In genomic region chr5:142576832-142577231, GRCm38 (mm10) we compare ENCODE assay signal across 16 mouse cellular contexts. TPM values are rescaled to one million over a fixed set of nuclear protein-coding genes. Genes with fewer than 3 reads are reported as not detected.
A peak's percentile ranks its signal among the peaks of the same experiment; 100 is the strongest.
DNase-seq lines count a peak whose midpoint lies in the region; ATAC-seq and TF ChIP-seq lines count a peak whose summit lies in the region.
"Had no signal": no experiment of that assay in that cellular context is flagged by ENCODE, and none has a peak within 500 bp of the region (broad histone marks: within the 10 kb centered on the region; RNA-seq: fewer than 3 reads in every experiment).

No protein-coding gene starts in this region.

- peaks cover 9% of the 10 kb centered on the region for H3K36me3 ChIP-seq in liver, embryonic 16.5 days (ENCODE audit: control insufficient read depth, insufficient read depth)
- H3K36me3 ChIP-seq in midbrain, embryonic 14.5 days (ENCODE audit: control insufficient read depth, insufficient read depth, low read length): no peaks in the 10 kb centered on the region
- H3K36me3 ChIP-seq: heart, embryonic 13.5 days; limb, embryonic 10.5 days had no signal

- no peaks in the 10 kb centered on the region for H3K9me3 ChIP-seq in liver, embryonic 16.5 days (replicated peaks; ENCODE audit: control insufficient read depth, low read length)
- H3K9me3 ChIP-seq in midbrain, embryonic 14.5 days (ENCODE audit: control insufficient read depth, low read length): 0 out of 2 replicates have a peak, but pooled peaks cover 3% of the 10 kb centered on the region
- H3K9me3 ChIP-seq: limb, embryonic 10.5 days had no signal

- no peak overlapping the region for H3K27ac ChIP-seq in gastrocnemius, adult 2 months
- no peak overlapping the region for H3K27ac ChIP-seq in liver, embryonic 16.5 days (ENCODE audit: low read length)
- H3K27ac ChIP-seq in midbrain, embryonic 14.5 days (replicated peaks; ENCODE audit: low read depth, low read length): no peak overlapping the region
- H3K27ac ChIP-seq: heart, embryonic 13.5 days; limb, embryonic 10.5 days; midbrain, embryonic 10.5 days had no signal

- H3K27me3 ChIP-seq in liver, embryonic 16.5 days (ENCODE audit: control insufficient read depth, insufficient read depth, low read depth, low read length): no peaks in the 10 kb centered on the region
- H3K27me3 ChIP-seq in midbrain, embryonic 14.5 days (ENCODE audit: control insufficient read depth, insufficient read depth, low read length): no peaks in the 10 kb centered on the region

- TF ChIP-seq CTCF in gastrocnemius, adult 2 months (IDR thresholded peaks at IDR 0.05): no peak

- H3K4me1 ChIP-seq in liver, embryonic 16.5 days (ENCODE audit: control insufficient read depth, low read depth, low read length): no peaks in the 10 kb centered on the region
- H3K4me1 ChIP-seq in midbrain, embryonic 14.5 days (ENCODE audit: control insufficient read depth, insufficient read depth, low read length): no peaks in the 10 kb centered on the region
- H3K4me1 ChIP-seq: heart, embryonic 13.5 days; limb, embryonic 10.5 days; midbrain, embryonic 10.5 days had no signal

- no peak overlapping the region for H3K4me2 ChIP-seq in liver, embryonic 16.5 days (ENCODE audit: low read depth, low read length)
- no peak overlapping the region for H3K4me2 ChIP-seq in midbrain, embryonic 14.5 days (ENCODE audit: low read length)
- H3K4me2 ChIP-seq: heart, embryonic 13.5 days had no signal

- WGBS in liver, embryonic 16.5 days (ENCODE audit: insufficient replicate concordance): 59% methylated on average over 7 of the region's 7 CpGs
- WGBS in midbrain, embryonic 14.5 days: 79% methylated on average over 7 of the region's 7 CpGs

- intact Hi-C loops in gastrocnemius, adult 2 months (cut with DNase I): no loop called here
- intact Hi-C loops in gastrocnemius, postnatal 14 days (cut with DNase I; ENCODE audit: low total_unique reads): loop anchor here (5.0 kb wide), 1 partner anchor 40 kb away; no protein-coding TSS in a partner anchor

- 0 out of 2 replicates have a peak, but pooled peaks have one; percentile 16 for ATAC-seq in liver, embryonic 16.5 days (ENCODE audit: low read depth)
- ATAC-seq in midbrain, embryonic 14.5 days (ENCODE audit: low FRiP score, low TSS enrichment): no peak
- ATAC-seq: CD4-positive, CD25-positive, alpha-beta regulatory T cell, adult 4 months had no signal

- no peak overlapping the region for H3K9ac ChIP-seq in liver, embryonic 16.5 days (ENCODE audit: low read depth, low read length)
- H3K9ac ChIP-seq in midbrain, embryonic 14.5 days (replicated peaks; ENCODE audit: low read length): no peak overlapping the region
- H3K9ac ChIP-seq: heart, embryonic 13.5 days had no signal

- H3K4me3 ChIP-seq in gastrocnemius, adult 2 months: no peak overlapping the region
- no peak overlapping the region for H3K4me3 ChIP-seq in liver, embryonic 16.5 days (ENCODE audit: low read depth, low read length)
- H3K4me3 ChIP-seq in midbrain, embryonic 14.5 days (replicated peaks; ENCODE audit: low read depth, low read length): no peak overlapping the region
- H3K4me3 ChIP-seq: erythroblast, embryonic 14.5 days; heart, embryonic 13.5 days; limb, embryonic 10.5 days; midbrain, embryonic 10.5 days had no signal

- peak; percentile 45 for DNase-seq in gastrocnemius, adult 2 months
- DNase-seq in gastrocnemius, adult 8-10 months (ENCODE audit: low spot score in 2 of 2): no peak
- no peak for DNase-seq in liver
- peak; percentile 54 to 56 for DNase-seq in adrenal gland, adult 18-20 months (ENCODE audit: low spot score in 2 of 2)
- peak; percentile 28 for DNase-seq in gastrocnemius, postnatal 14 days
- no peak for DNase-seq in spleen, postnatal 10 days (ENCODE audit: low spot score in 2 of 2)
- no peak for DNase-seq in midbrain, embryonic 14.5 days
- DNase-seq: lung, adult 2 months; thymus, adult 18-20 months had no signal

RNA-seq across cellular contexts. Expression of gene Radil, which starts 25.9 kb away (rescaled TPM):
- 1 to 10 TPM; 1.5 to 1.8 TPM for total RNA-seq in gastrocnemius, adult 2 months (2021)
- total RNA-seq in gastrocnemius, adult 8-10 months (2022): 1 to 10 TPM in 3 of 4 experiments, under 1 TPM in 1; 0.75 to 1.2 (median 1.1) TPM
- 0.08 and 0.09 TPM in 2 replicates for polyA plus RNA-seq in liver, embryonic 16.5 days (2015; fragmentation: Nextera tagmentation; extraction: Ambion mirVana)
- total RNA-seq in adrenal gland, adult 18-20 months (2021): 1 to 10 TPM; 3.4 to 5.4 TPM
- 1 to 10 TPM; 2.3 to 2.4 TPM for total RNA-seq in gastrocnemius, postnatal 14 days (2021)
- 13.6 and 16.9 TPM in 2 replicates for polyA plus RNA-seq in midbrain, embryonic 14.5 days (2014; fragmentation: Nextera tagmentation; extraction: Ambion mirVana)
- total RNA-seq: common myeloid progenitor, adult 5-6 weeks had no signal
- polyA plus RNA-seq: CD4-positive, CD25-positive, alpha-beta regulatory T cell, adult 4 months had no signal

RNA-seq across cellular contexts. Expression of gene Mmd2, which starts 31.8 kb away (rescaled TPM):
- total RNA-seq in gastrocnemius, adult 2 months (2021): not detected
- under 1 TPM in 1 of 4 experiments, not detected in 3; 0.40 TPM for total RNA-seq in gastrocnemius, adult 8-10 months (2022)
- polyA plus RNA-seq in liver, embryonic 16.5 days (2015; fragmentation: Nextera tagmentation; extraction: Ambion mirVana): 19.3 and 20.6 TPM in 2 replicates
- total RNA-seq in adrenal gland, adult 18-20 months (2021): 10 to 100 TPM; 46.2 to 55.8 TPM
- total RNA-seq in gastrocnemius, postnatal 14 days (2021): under 1 TPM in 1 of 2 experiments, not detected in 1; 0.27 TPM
- 33.5 and 35.3 TPM in 2 replicates for polyA plus RNA-seq in midbrain, embryonic 14.5 days (2014; fragmentation: Nextera tagmentation; extraction: Ambion mirVana)
- total RNA-seq: common myeloid progenitor, adult 5-6 weeks had no signal
- polyA plus RNA-seq: CD4-positive, CD25-positive, alpha-beta regulatory T cell, adult 4 months; erythroblast, embryonic 14.5 days had no signal

RNA-seq across cellular contexts. Expression of gene Papolb, which starts 47.0 kb away (rescaled TPM):
- under 1 TPM; 0.08 to 0.14 TPM for total RNA-seq in gastrocnemius, adult 2 months (2021)
- total RNA-seq in gastrocnemius, adult 8-10 months (2022): under 1 TPM in 1 of 4 experiments, not detected in 3; 0.12 TPM
- polyA plus RNA-seq in liver, embryonic 16.5 days (2015; fragmentation: Nextera tagmentation; extraction: Ambion mirVana): not detected in 2 replicates
- total RNA-seq in adrenal gland, adult 18-20 months (2021): under 1 TPM; 0.10 TPM
- total RNA-seq in gastrocnemius, postnatal 14 days (2021): under 1 TPM; 0.10 to 0.18 TPM
- polyA plus RNA-seq in midbrain, embryonic 14.5 days (2014; fragmentation: Nextera tagmentation; extraction: Ambion mirVana): 0.32 and 0.34 TPM in 2 replicates
- total RNA-seq: common myeloid progenitor, adult 5-6 weeks had no signal
- polyA plus RNA-seq: CD4-positive, CD25-positive, alpha-beta regulatory T cell, adult 4 months; erythroblast, embryonic 14.5 days had no signal

RNA-seq across cellular contexts. Expression of gene Wipi2, which starts 50.7 kb away (rescaled TPM):
- 10 to 100 TPM; 27.1 to 29.3 TPM for total RNA-seq in gastrocnemius, adult 2 months (2021)
- total RNA-seq in gastrocnemius, adult 8-10 months (2022): 10 to 100 TPM; 27.1 to 33.4 (median 29.2) TPM
- polyA plus RNA-seq in liver, embryonic 16.5 days (2015; fragmentation: Nextera tagmentation; extraction: Ambion mirVana): 29.3 and 32.2 TPM in 2 replicates
- total RNA-seq in adrenal gland, adult 18-20 months (2021): 100 to 1,000 TPM; 104 TPM
- total RNA-seq in gastrocnemius, postnatal 14 days (2021): 10 to 100 TPM; 26.3 to 29.4 TPM
- polyA plus RNA-seq in midbrain, embryonic 14.5 days (2014; fragmentation: Nextera tagmentation; extraction: Ambion mirVana): 41.2 and 48.3 TPM in 2 replicates

Comparison
In these comparisons a context has a peak if more than half of its experiments do, and no peak if none do; other contexts are left out.
1. DNase-seq: peak in gastrocnemius, adult 2 months (single experiment), adrenal gland, adult 18-20 months (2 of 2) and gastrocnemius, postnatal 14 days (single experiment); none in gastrocnemius, adult 8-10 months (0 of 2), liver (single experiment), spleen, postnatal 10 days (0 of 2) and midbrain, embryonic 14.5 days (single experiment).
2. RNA of gene Mmd2, which starts 31.8 kb away (total RNA-seq): 46.2 to 55.8 TPM in adrenal gland, adult 18-20 months; 0.27 TPM in gastrocnemius, postnatal 14 days, not detected in gastrocnemius, adult 2 months and 0.40 TPM in gastrocnemius, adult 8-10 months; every median in the first group is over 10 times any median in the second.